Mouse (Mus musculus) myocyte (in vitro differentiated cells): Measurements from ENCODE around the gene Ccser1. TPM values are rescaled to one million over a fixed set of nuclear protein-coding genes. Genes with fewer than 3 reads are reported as not detected.

Source experiments
- H3K27me3 ChIP-seq: one replicate; pipeline ENCODE4 v1.6.1; 2011; ENCODE audit not compliant: control insufficient read depth, insufficient read depth, insufficient read length
- H3K36me3 ChIP-seq: one replicate; pipeline ENCODE4 v1.6.1; 2011; ENCODE audit not compliant: control insufficient read depth, insufficient read depth
- H3K4me2 ChIP-seq: one replicate; pipeline ENCODE4 v1.6.1; 2011; ENCODE audit warnings: low read depth, control low read depth
- H3K4me3 ChIP-seq: one replicate; pipeline ENCODE4 v1.5.1; 2011; ENCODE audit warnings: mild to moderate bottlenecking, control low read depth, moderate library complexity
- H3K79me2 ChIP-seq: one replicate; pipeline ENCODE4 v1.6.1; 2011; ENCODE audit not compliant: control insufficient read depth, insufficient read depth
- H3ac ChIP-seq: one replicate; pipeline ENCODE4 v1.6.1; 2011; ENCODE audit not compliant: control insufficient read depth, insufficient read length
- CEBPB ChIP-seq: IDR thresholded peaks from 2 replicates; pipeline ENCODE4 v1.6.1; 2011; ENCODE audit warnings: mild to moderate bottlenecking, moderate library complexity; ENCODE audit not compliant: poor library complexity, insufficient read depth, severe bottlenecking
- E2F4 ChIP-seq: IDR thresholded peaks from one replicate; pipeline ENCODE4 v1.6.1; 2011; ENCODE audit warnings: mild to moderate bottlenecking, control low read depth, moderate library complexity; ENCODE audit not compliant: insufficient read depth
- MAX ChIP-seq: IDR thresholded peaks from one replicate; pipeline ENCODE4 v1.6.1; 2011; ENCODE audit warnings: low read depth, mild to moderate bottlenecking, control low read depth
- MYOD1 ChIP-seq, 3 experiments: IDR thresholded peaks; one replicate each; pipeline ENCODE4 v1.6.1; 2011; ENCODE audit warnings: control low read depth in 2 of 3, low read depth in 2 of 3, mild to moderate bottlenecking in 2 of 3, moderate library complexity in 1 of 3; ENCODE audit not compliant: insufficient read length in 2 of 3, control insufficient read depth in 1 of 3
- MYOG ChIP-seq, 3 experiments: IDR thresholded peaks; one replicate each; pipeline ENCODE4 v1.6.1; 2011; ENCODE audit warnings: control low read depth in 2 of 3, low read depth in 2 of 3, mild to moderate bottlenecking in 2 of 3; ENCODE audit not compliant: insufficient read length in 2 of 3, control insufficient read depth in 1 of 3, insufficient read depth in 1 of 3
- POLR2A ChIP-seq: IDR thresholded peaks from one replicate; pipeline ENCODE4 v1.6.1; 2011; ENCODE audit warnings: low read depth, mild to moderate bottlenecking, control low read depth, moderate library complexity; ENCODE audit not compliant: insufficient read length
- POLR2AphosphoS2 ChIP-seq: IDR thresholded peaks from one replicate; pipeline ENCODE4 v1.6.1; 2011; ENCODE audit warnings: low read depth, control low read depth; ENCODE audit not compliant: insufficient read length
- REST ChIP-seq: IDR thresholded peaks from one replicate; pipeline ENCODE4 v1.6.1; 2011; ENCODE audit warnings: mild to moderate bottlenecking, control low read depth, moderate library complexity; ENCODE audit not compliant: insufficient read depth, insufficient read length
- SRF ChIP-seq: IDR thresholded peaks from one replicate; pipeline ENCODE4 v1.6.1; 2011; ENCODE audit warnings: low read depth; ENCODE audit not compliant: control insufficient read depth, insufficient read length
- TCF12 ChIP-seq: IDR thresholded peaks from one replicate; pipeline ENCODE4 v1.6.1; 2011; ENCODE audit warnings: mild to moderate bottlenecking, control low read depth; ENCODE audit not compliant: poor library complexity, insufficient read depth, severe bottlenecking
- TCF3 ChIP-seq: IDR thresholded peaks from one replicate; pipeline ENCODE4 v1.6.1; 2011; ENCODE audit warnings: low read depth, control low read depth; ENCODE audit not compliant: insufficient read length
- USF1 ChIP-seq: IDR thresholded peaks from one replicate; pipeline ENCODE4 v1.6.1; 2011; ENCODE audit warnings: low read depth, mild to moderate bottlenecking, control low read depth, moderate library complexity
- polyA plus RNA-seq: library from polyadenylated mRNA; unstranded; fragments of >200 nt; fragmentation: generic; extraction: Trizol; gene quantifications from one replicate; pipeline ENCODE4 v1.2.1, GENCODE M21; 2012; ENCODE audit warnings: missing spikeins

The Ccser1 gene
- polyA plus RNA-seq, 1 experiment = 0.52 TPM

DNA sequence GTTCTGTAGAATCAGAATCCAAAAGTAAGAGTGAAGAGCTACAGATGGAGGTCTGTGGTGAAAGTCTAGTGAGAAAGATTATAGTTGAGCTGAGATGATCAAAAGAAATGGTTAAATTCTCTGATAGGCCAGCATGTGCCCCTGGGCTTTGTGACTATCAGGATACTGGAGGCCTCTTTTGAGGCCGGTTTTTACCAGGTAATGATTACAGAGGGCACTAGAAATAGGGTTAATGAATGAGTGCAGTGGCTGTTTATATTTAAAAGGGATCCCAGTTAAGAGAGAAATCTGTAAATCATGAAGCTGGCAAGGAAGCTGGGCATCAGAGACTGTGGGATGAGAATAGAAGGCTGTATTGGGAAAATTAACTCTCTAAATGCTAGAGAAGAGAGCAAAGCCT, 23.2 kb downstream of the Ccser1 start:
- TF ChIP-seq MYOG (IDR thresholded peaks at IDR 0.05; ENCODE audit: control insufficient read depth in 1 of 3, insufficient read depth in 1 of 3, insufficient read length in 2 of 3, low read depth in 2 of 3) = no peak
- no peak for TF ChIP-seq REST
- no peak for TF ChIP-seq E2F4
- TF ChIP-seq TCF12 = no peak
- no peak for TF ChIP-seq POLR2AphosphoS2
- TF ChIP-seq POLR2A = no peak
- no peaks in the 10 kb centered on the region for H3K27me3 ChIP-seq
- H3K79me2 ChIP-seq = no peaks in the 10 kb centered on the region
- H3K4me2 ChIP-seq = no peak overlapping the region
- H3K4me3 ChIP-seq = no peak overlapping the region
- H3ac ChIP-seq = no peak overlapping the region
- H3K36me3 ChIP-seq = no peaks in the 10 kb centered on the region

DNA sequence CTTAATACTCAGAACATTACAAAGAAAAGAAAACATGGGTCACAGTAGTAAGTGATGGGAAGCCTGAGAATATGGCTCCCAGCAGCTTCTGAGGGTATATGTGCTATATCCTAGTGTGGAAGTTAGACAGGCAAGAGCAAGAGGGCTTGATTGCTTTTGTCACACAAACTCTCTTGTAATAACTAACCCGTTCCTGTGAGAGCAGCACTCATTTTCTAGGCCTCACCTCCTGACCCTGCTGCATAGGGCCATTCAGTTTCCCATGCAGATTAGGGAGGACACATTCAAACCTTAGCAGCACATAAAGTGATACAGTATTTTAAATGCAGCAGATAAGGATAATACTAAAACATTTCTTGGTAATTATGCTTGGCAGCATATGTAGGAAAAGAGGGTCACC, 25.9 kb downstream of the Ccser1 start:
- Histone ChIP-seq H3ac (no peak overlapping the region), H3K4me2 (no peak overlapping the region), H3K79me2 (no peaks in the 10 kb centered on the region), H3K36me3 (no peaks in the 10 kb centered on the region), H3K4me3 (no peak overlapping the region), H3K27me3 (no peaks in the 10 kb centered on the region)
- TF ChIP-seq REST (no peak), E2F4 (no peak), TCF3 (no peak), MYOG (IDR thresholded peaks at IDR 0.05; ENCODE audit: control insufficient read depth in 1 of 3, insufficient read depth in 1 of 3, insufficient read length in 2 of 3, low read depth in 2 of 3) (no peak), TCF12 (no peak), POLR2A (no peak), POLR2AphosphoS2 (no peak), CEBPB (no peak), SRF (no peak), MYOD1 (IDR thresholded peaks at IDR 0.05; ENCODE audit: control insufficient read depth in 1 of 3, insufficient read length in 2 of 3, low read depth in 2 of 3) (no peak), MAX (no peak), USF1 (no peak)

DNA sequence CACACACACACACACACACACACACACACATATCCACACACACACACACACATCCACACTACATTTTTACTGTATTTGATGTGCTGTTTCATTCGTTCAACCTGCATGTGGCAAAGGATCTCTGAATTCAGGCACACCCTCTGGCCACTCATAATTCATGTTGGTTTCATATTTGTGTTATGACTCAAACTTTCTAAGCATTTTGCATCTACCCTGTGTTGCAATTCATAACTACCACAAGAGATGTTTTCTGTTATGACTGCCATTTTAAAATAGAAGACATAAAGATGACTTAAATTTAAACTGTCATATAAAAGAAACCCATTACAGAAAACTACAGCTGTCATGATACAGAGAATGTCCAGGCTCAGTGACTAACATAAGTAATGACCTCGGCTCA, 26.5 kb downstream of the Ccser1 start:
- H3K4me3 ChIP-seq = no peak overlapping the region
- TF ChIP-seq MYOG (IDR thresholded peaks at IDR 0.05; ENCODE audit: control insufficient read depth in 1 of 3, insufficient read depth in 1 of 3, insufficient read length in 2 of 3, low read depth in 2 of 3) (no peak), SRF (no peak), TCF12 (no peak), POLR2A (no peak), CEBPB (peak; percentile 92)

DNA sequence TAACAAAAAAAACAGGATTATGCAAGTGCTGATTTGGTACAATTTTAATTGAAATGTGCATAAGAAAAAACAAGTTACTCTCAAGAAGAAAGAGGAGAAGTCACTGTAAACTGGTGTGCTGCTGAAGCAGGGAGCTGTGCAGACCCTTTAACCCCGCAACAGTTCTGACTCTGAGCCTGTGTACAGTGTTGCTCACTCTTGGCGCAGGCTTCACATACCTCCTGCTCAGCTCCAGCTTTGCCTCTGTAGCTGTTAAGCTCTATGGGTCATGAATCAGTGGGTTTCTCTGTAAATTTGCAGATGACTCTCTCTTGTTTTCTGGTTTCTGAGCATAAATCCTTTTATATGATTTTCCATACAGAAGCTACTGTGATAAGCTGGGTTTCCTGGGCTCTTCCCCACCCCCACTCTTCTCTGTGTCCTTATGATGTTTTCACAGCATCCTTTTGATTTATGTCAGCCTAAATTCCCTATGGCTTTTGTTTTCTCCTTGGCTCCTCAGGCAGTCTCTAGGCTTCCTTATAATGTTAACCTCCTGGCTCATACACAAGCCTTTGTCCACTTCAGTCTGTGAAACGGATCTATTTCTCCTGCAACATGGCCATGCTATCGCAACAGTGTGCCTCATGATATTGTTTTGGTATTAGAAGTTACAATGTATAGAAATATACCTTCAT, 30.1 kb downstream of the Ccser1 start:
- Histone ChIP-seq H3K4me3 (no peak overlapping the region), H3K79me2 (no peaks in the 10 kb centered on the region), H3K36me3 (no peaks in the 10 kb centered on the region), H3ac (no peak overlapping the region), H3K4me2 (no peak overlapping the region), H3K27me3 (no peaks in the 10 kb centered on the region)
- no peak for TF ChIP-seq TCF3
- no peak for TF ChIP-seq MYOD1 (IDR thresholded peaks at IDR 0.05; ENCODE audit: control insufficient read depth in 1 of 3, insufficient read length in 2 of 3, low read depth in 2 of 3)
- TF ChIP-seq POLR2A = no peak
- TF ChIP-seq USF1 = no peak
- no peak for TF ChIP-seq MAX
- TF ChIP-seq CEBPB = no peak
- TF ChIP-seq E2F4 = no peak

More for the DNA sequence above, 26.5 kb downstream of the Ccser1 start:
- H3ac ChIP-seq = no peak overlapping the region
- no peaks in the 10 kb centered on the region for H3K27me3 ChIP-seq
- no peaks in the 10 kb centered on the region for H3K79me2 ChIP-seq
- peak overlapping the region; percentile 16 for H3K4me2 ChIP-seq
- no peaks in the 10 kb centered on the region for H3K36me3 ChIP-seq

DNA sequence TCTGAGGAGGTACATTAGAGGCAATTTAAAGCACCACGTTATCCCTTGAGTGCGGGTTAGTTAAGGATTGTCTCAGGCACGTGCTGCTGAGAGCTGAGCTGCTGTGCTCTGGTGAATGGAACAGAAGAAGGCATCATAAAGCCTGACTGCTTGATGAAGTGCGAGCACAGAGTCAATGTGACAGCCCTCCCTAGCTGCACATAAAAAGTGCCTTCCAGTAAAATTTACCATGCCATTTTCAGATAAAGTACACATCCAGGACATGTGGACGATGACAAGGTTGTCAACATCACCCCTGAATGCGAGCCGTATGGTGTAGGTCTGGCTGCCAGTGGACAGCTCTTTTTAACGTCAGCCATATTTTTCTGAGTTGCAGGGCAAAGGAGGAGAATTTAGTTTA, 35.6 kb downstream of the Ccser1 start:
- no peak overlapping the region for H3K4me2 ChIP-seq

More for the DNA sequence above, 35.6 kb downstream of the Ccser1 start:
- Histone ChIP-seq H3ac (no peak overlapping the region), H3K4me3 (no peak overlapping the region), H3K79me2 (no peaks in the 10 kb centered on the region), H3K36me3 (no peaks in the 10 kb centered on the region), H3K27me3 (no peaks in the 10 kb centered on the region)
- TF ChIP-seq E2F4 = no peak
- TF ChIP-seq CEBPB = no peak
